Mouse (Mus musculus) A20 (cell line): Measurements from ENCODE around the gene Hist1h4f.
"Not testable (repeated sequence)": the region's sequence is repeated elsewhere in the genome, so short reads cannot be mapped to it uniquely, and the experiment has no call there.

Experiments used
- DNase-seq: peaks from one replicate; pipeline ENCODE4 v3.0.0-alpha.2; 2011; ENCODE audit warnings: low read depth, low spot score

Hist1h4f gene

GRCm38 (mm10) chr13:23554925-23555838, 3.7 kb upstream of the Hist1h4f start:
- peak; percentile 95 for DNase-seq

DNA sequence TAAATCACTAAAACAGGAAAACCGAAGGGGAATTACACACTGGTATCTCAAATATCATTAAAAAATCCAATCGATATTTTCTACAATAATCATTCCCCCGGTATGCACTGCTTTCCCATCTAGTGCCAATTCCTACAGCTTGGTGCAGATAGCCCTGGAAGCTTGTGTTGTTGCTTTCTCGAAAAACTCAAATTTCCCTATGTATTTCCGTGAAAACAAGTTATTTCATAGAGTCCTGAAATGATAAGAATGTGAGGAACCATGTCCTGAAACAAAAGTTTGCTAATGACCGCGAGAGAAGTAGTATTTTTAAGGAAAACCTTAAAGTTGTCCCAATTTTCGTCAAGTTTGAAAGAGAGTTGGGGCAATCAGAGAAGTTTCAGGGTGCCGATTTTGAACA, 2.9 kb upstream of the Hist1h4f start:
- no peak for DNase-seq

- DNase-seq: no peak
Measured at GRCm38 (mm10) chr13:23552962-23553361, 1.5 kb upstream of the Hist1h4f start, which contains the start of gene Hist1h1d. Hist1h1d (plus strand) TSS chr13:23553262.

- peak; percentile 54 for DNase-seq
Measured at GRCm38 (mm10) chr13:23551931-23552914, 775 bp upstream of the Hist1h4f start.

DNA sequence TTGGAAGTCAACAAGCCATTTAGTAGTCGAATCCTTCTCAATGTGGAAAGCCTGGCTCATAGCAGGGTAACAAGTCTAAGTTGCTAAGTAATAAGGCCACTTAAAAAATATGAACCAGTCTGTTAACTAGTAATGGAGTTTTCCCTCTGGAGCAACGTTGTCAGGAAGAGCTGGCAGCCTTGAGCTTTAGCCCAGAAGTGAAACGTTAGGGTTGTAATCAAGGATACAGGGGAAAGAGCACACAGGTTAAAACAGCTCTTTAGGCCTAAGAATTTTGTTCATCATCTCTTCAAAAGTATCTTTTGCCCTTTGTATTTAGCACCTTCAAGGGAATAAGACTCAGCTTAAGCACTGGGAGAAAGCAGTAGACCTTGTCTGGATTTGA, 695 bp downstream of the Hist1h4f start:
- no peak for DNase-seq

GRCm38 (mm10) chr13:23546694-23547093, 4.8 kb downstream of the Hist1h4f start:
- peak; percentile 10 for DNase-seq

DNA sequence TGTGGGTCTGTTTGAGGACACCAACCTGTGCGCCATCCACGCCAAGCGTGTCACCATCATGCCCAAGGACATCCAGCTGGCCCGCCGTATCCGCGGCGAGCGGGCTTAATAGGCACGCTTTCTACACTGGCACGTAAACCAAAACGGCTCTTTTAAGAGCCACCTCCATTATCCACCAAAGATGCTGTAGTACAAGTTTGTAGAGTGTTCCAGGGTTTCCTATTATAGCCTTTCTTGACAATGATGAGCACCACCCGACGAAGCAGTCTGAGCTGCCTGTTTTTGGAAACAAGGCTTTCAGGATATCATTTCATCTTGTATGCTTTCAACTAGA, 6.7 kb downstream of the Hist1h4f start:
- DNase-seq: peak; percentile 51

DNA sequence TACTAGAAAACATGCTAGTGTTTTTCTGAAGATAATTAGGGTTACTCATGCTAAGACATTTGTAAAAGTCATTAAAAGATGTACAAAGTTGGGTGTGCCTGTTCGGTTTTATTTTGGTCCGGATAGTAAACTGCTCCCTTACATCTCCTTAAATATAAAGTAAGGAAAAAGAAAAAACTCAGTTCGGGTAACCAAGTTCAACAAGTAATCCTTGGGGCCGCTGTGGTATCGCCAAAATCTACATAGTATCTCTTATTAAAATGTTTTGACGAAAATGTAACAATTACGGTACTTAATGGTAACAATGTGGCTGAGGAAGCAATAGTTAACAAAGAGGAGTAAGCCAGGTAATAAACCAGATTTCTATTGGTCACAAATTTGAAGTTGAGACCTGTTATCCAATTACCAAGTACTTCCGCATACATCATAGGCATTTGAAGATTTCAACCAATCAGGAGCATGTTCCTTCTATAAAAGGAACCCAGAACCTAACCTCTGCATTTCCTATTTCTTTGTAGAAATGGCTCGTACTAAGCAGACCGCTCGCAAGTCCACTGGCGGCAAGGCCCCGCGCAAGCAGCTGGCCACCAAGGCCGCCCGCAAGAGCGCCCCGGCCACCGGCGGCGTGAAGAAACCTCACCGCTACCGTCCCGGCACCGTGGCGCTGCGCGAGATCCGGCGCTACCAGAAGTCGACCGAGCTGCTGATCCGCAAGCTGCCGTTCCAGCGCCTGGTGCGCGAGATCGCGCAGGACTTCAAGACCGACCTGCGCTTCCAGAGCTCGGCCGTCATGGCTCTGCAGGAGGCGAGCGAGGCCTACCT, 7.3 kb downstream of the Hist1h4f start, which contains the start of gene Hist1h3f:
Gene Hist1h3f (plus strand): TSS at position 88 of the 822 bp plus-strand sequence.
- peak; percentile 95 for DNase-seq

DNA sequence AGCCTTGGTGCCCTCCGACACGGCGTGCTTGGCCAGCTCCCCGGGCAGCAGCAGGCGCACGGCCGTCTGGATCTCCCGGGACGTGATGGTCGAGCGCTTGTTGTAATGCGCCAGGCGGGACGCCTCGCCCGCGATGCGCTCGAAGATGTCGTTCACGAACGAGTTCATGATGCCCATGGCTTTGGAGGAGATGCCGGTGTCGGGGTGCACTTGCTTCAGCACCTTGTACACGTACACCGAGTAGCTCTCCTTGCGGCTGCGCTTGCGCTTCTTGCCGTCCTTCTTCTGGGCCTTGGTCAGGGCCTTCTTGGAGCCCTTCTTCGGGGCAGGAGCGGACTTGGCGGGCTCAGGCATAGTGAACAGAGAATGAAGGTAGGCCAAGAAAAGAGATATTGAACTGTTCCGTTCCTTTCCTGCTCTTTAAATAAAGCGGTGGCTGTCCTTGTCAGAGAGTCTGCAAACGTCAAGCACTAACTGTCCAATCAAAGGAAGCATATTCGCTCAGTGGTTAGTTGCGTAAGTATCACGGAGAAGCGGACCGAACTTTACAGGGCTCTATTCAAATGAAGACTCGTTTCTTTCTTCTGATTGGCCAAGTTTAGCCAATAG, 8.3 kb downstream of the Hist1h4f start, which contains the start of gene Hist1h2bh:
Gene Hist1h2bh (minus strand): TSS at position 394 of the 609 bp plus-strand sequence.
- DNase-seq: peak; percentile 95

- peak; percentile 63 for DNase-seq
Measured at GRCm38 (mm10) chr13:23542225-23542980, 9.0 kb downstream of the Hist1h4f start.

DNA sequence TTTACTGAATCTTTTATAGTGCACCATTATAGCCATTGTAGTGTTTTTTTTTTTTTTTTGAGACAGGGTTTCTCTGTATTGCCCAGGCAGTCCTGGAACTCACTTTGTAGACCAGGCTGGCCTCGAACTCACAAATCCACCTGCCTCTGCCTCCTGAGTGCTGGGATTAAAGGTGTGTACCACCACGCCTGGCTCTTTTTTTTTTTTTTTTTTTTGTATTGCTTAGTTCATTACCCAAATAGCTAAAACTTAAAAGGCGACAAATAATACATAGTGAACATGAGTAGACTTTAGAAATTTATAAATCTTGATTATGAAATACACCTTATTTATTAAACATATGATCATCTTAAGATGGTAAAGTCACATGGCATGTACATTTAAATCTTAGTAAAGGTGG, 10.0 kb downstream of the Hist1h4f start:
- peak; percentile 14 for DNase-seq

DNA sequence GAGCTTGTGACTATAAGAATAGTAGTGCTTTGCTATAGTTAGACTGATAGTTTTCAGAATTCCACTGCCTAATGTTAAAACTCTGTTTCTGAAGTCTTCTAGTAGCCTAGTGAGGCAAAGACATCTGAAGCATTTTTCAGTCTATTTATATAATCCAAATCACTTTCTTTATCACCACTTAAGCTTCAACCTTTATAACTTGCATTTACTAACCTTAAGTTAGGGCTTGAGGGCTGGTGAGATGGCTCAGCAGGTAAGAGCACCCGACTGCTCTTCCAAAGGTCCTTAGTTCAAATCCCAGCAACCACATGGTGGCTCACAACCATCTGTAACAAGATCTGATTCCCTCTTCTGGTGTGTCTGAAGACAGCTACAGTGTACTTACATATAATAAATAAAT, 11.6 kb downstream of the Hist1h4f start:
- DNase-seq: not testable (repeated sequence)

DNA sequence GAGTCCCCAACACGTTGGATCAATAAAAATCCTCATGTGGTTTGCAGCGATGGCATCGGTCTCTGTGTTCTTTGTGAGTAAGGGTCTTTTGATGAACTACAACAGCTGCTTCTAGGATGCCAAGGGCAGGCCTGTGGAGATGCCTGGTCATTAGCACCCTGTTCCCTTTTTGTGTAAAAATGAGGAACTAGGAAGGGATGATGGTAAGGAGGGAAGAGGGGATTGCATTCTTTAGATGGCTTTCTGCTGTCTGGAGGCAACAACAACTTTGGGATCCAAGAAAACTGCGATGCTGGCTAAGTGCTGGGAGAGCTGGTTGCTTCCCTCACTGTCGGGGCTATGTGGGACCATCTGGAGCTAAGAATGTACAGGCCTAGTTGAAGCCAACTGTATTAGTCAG, 13.2 kb downstream of the Hist1h4f start:
- DNase-seq: peak; percentile 40

- peak; percentile 31 for DNase-seq
Measured at GRCm38 (mm10) chr13:23537006-23537710, 14.3 kb downstream of the Hist1h4f start.

GRCm38 (mm10) chr13:23536076-23536822, 15.2 kb downstream of the Hist1h4f start:
- peak; percentile 52 for DNase-seq

- DNase-seq: peak; percentile 97
Measured at GRCm38 (mm10) chr13:23535137-23536075, 16.0 kb downstream of the Hist1h4f start, which contains the start of gene Hist1h3g. Hist1h3g (plus strand) TSS chr13:23535422.
